Mouse (Mus musculus) adrenal gland, postnatal 14 days (tissue): Measurements from ENCODE around the gene Rps11. TPM values are rescaled to one million over a fixed set of nuclear protein-coding genes. Genes with fewer than 3 reads are reported as not detected.
A peak's percentile ranks its signal among the peaks of the same experiment; 100 is the strongest.
"Not testable (repeated sequence)": the region's sequence is repeated elsewhere in the genome, so short reads cannot be mapped to it uniquely, and the experiment has no call there.

ENCODE experiments used
- DNase-seq: peaks from one replicate; pipeline ENCODE4 v3.0.0; 2021; ENCODE audit warnings: mixed read lengths
- long read RNA-seq, 2 experiments: library from polyadenylated mRNA; stranded (forward); transcript quantifications; one replicate each; pipeline ENCODE4 v2.0.0; 2021
- total RNA-seq: library from RNA; stranded (reverse); gene quantifications from 2 replicates; pipeline ENCODE4 v1.2.3, GENCODE M21; 2021

The Rps11 gene
- 1,189 and 1,386 TPM in 2 replicates for total RNA-seq
- long read RNA-seq, experiment 1, transcript Rps11-201 (5 exons, 661 nt), result major isoform, 513 of 527 reads
- long read RNA-seq, experiment 1, partial matches to known transcripts, result 11 of 527 reads
- long read RNA-seq, experiment 1, other reads (novel, unspliced or antisense), result 3 of 527 reads
- long read RNA-seq, experiment 2, transcript Rps11-201 (5 exons, 661 nt), result major isoform, 471 of 497 reads
- long read RNA-seq, experiment 2, partial matches to known transcripts, result 17 of 497 reads
- long read RNA-seq, experiment 2, other reads (novel, unspliced or antisense), result 6 of 497 reads

DNA sequence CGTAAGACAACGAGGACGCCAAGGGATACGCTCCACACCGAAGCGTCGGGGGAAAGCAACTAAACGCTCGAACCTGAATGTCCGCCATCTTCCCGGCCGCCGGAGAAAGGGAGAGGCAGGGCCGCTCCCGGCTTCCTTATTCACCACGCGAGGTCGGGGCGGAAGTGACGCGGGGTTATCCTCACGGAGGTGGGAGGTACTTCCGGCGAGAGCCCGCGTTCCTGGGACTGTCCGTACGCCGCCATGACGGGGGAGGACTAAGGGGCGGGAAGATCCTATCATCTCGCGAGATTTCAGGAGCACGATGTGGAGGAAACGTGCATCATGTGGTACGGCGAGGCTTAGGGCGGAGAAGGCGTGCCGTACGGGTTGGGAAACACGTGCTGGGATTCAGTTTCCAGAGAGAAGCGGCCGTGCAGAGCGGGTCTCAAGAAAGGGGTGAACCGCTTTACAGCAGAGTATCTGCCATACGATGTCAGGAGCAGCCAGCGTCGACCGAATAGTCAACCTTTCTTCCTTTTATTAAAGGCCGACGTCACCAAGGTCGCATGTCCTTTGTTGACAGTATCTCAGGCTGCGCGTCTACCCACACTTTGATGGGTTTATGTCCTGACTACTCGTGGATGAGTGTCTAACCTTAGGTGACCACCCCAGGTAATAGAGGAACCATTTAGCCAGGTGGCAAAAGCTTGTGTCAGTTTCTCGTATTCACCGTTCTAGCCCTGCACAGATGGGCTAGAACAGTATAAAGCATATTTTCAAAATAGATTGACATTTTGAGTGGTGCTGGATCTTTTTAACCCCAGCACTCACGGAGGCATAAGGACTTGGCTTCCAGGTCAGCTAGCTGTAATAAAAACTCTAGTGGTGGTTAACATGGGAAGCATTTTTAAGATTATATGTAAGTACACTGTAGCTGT is at the start of gene Rps11:
TSS of gene Rps11 (minus strand) at position 216 of the 920 bp plus-strand sequence.
- peak; percentile 99 for DNase-seq

DNA sequence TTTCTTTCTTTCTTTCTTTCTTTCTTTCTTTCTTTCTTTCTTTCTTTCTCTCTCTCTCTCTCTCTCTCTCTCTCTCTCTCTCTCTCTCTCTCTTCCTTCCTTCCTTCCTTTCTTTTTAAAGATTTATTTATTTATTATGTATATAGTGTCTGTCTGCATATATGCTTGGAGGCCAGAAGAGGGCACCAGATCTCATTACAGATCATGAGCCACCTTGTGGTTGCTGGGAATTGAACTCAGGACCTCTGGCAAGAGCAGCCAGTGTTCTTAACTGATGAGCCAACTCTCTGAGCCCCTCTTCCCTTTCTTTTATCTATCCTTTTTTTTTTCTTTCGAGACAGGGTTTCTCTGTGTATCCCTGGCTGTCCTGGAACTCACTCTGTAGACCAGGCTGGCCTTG is 49.5 kb upstream of the Rps11 start:
- not testable (repeated sequence) for DNase-seq

DNA sequence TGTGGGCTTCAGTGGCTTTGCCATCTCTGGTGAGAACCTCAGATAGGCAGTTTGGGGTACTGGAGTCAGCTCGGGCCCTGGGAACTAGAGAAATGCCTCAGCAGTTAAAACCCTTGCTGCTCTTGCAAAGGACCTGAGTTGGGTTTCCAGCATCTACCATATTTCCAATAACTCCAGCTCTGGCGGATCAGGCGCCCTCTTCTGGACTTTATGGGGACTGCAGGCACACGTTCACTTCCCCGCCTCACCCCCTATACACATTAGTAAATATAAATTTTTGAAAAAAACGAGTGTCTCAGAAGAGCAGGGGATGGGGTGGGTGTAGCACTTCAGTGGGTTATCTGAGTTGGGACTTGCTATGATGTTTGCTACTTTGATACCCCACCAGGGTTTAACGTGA is 48.7 kb upstream of the Rps11 start:
- peak; percentile 38 for DNase-seq

DNA sequence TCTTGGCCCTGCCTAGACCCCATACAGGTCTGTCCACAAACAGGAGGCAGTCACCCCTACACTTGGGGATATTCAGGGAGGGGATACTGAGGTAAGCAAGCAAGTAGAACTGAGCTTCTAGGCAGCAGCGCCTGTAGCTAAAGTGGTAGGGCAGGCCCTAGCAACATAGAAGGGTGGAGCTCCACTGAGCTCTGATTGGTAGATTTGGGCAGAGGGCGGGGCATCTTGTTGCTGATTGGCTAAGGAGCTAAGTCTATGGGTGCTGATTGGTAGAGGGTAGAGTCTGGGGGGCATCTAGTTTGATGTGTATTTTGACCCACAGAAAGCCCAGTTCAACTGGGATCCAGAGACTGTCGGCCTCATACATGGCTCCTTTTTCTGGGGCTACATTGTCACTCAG is 45.3 kb upstream of the Rps11 start:
- no peak for DNase-seq

- DNase-seq, result no peak
Observed at GRCm38 (mm10) chr7:45168656-45169055, 44.4 kb upstream of the Rps11 start.

GRCm38 (mm10) chr7:45167761-45168445 is 43.7 kb upstream of the Rps11 start:
- DNase-seq, result no peak

DNA sequence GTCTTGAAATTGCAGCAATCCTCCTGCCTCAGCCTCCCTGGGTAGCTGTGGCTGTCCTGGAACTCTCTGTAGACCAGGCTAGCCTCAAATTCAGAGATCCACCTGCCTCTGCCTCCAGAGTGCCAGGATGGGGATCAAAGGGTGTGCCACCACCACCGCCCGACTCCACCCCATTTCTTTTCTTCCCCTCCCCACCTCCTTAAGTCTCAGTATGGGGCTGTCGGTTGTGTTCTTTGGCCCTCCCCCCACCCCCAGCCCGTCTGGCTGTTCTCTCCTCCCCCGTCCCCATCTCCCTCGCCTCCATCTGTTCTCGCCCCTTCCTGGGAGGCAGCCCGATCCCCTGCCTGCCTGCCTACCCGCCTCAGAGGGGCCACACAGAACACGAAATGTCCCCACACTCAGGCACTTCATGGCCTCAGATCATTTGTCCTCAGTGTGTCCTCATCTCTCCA is 42.7 kb upstream of the Rps11 start:
- no peak for DNase-seq

- DNase-seq, result no peak
Observed at GRCm38 (mm10) chr7:45165701-45166100, 41.5 kb upstream of the Rps11 start.

GRCm38 (mm10) chr7:45164833-45165232 is 40.6 kb upstream of the Rps11 start:
- no peak for DNase-seq

DNA sequence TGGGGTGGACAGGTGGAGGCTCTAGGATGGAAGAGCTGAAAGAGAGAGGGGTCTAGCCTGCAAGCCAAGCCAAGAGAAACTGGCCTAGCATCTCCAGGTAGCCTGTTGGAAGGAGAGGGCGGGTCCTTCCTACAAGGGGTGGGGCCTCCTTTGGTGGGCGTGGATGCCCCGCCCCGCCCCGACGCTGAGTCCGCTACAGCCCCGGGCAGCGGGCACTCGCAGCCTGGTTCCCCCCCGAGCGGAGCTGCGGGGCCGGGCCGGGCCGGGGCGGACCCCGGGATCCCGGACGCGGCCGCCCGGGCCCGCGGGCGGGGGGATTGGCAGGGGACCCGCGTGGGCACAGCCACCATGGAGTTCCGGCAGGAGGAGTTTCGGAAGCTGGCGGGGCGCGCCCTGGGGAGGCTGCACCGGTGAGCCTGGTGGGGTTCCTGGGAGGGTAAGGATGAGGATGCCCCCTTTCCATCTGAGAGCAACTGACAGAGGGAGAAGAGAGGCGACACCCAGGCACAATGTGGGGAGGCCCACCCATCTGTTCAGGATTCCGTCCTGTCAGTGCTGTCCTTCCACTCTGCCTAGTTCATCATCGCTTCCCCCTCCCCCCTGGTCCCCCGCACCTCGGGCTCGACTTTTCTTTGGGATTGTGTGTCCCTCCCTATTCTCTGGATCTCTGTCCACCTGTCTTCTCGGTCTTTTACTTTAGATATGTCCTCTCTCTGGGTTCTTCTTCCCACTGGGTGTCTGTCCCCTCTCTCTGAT is 39.7 kb upstream of the Rps11 start, which contains the start of gene Slc17a7:
TSS of gene Slc17a7 (plus strand) at position 215 of the 756 bp plus-strand sequence.
- peak; percentile 57 for DNase-seq

- no peak for DNase-seq
Observed at GRCm38 (mm10) chr7:45162996-45163615, 38.9 kb upstream of the Rps11 start.

DNA sequence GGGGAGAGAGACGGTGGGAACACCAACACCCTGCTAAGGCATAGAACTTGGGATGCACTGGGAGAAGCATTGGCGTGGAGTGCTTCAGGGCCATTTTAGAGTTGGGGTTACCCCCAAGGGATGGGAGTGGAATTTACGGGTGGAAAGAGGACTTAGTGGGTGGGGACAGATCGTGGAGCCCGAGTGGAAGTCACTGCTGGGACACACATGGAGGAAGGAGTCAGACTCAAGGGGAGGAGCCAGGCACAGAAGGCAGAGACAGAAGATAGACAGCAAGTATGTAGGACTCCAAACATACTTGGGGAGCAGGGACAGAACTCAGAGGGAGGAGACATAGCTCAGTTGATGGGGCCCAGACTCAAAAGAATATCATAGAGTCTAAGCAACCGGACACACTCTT is 38.3 kb upstream of the Rps11 start:
- no peak for DNase-seq

DNA sequence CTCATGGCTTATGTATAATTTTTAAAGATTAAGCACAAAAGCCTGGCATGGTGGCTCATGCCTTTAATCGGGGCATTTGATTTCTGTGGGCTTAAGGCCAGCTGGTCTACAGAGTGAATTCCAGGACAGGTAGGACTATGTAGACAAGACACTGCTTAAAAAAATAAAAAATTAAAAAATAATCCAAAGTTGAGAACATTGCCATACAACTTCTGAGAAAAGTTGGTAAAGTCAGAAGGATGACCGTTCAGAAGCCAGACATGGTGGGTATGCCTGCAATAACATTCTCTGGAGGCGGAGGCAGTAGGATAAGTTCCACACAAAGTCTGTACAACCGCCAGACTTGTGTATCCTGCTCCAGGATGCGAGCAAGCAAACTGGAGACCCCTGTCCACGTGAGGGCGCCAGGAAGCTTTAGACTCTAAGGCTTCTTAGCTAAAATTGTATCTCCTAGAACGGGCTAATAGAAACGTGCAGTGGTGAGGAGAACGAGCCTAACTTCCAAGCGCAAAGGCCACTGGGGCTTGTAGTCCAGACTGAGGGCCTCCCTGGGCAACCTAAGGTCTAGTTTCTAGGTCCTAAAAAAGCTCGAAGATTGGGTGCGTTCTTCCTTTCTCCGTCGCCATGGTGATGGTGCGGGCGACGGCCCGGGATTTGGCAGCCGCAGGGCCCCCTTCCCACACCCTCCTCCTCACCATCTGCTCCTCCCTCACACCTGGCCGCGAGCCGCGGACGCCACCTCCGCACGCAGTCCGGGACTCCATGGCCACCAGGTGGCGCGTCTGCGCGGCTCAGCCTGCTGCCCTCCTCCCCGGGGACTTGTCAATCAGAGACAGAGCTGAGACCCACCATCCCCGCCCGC is 37.6 kb upstream of the Rps11 start:
- peak; percentile 90 for DNase-seq

- no peak for DNase-seq
Observed at GRCm38 (mm10) chr7:45160866-45161265, 36.6 kb upstream of the Rps11 start.

DNA sequence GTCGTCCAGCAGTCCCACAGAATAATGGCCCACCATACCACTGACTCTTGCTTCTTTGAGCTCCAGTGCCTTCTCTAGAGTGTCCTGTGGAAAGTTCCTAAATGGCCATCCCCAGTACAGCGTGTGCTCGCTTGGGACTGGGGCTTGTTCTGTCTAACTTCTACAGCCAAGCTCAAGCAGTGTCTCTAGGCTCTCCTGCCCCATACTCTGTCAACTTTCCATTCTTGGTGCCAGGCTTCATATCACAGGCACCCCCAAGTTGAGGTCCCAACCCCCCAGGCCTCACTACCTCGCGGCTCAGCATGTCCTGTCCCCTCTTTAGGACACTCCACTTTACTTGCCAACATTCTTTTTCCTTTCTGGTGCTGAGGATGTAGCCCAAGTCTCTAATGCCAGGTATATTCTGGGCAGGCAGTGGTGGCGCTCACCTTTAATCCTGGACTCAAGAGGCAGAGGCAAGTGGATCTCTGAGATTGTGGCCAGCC is 36.1 kb upstream of the Rps11 start:
- no peak for DNase-seq

DNA sequence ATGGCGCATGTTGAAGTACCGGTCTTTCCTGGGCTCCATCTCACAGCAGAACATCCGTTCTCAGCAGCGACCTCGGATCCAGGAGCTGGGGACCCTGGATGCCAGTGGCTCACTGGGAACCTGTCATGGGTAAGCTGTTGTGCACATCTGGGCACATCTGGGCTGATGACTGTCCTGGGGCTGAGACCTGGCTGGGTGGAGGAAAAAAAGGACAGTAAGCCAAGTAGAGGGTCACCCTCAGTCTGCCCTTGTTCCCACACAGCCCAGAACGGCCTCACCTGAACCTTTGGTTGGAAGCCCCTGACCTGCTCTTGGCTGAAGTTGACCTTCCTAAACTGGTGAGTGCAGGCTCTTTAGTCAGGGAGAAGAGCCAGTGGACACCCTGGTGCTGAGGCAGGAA is 34.8 kb upstream of the Rps11 start:
- DNase-seq, result no peak

- DNase-seq, result peak; percentile 3
Observed at GRCm38 (mm10) chr7:45157459-45157858, 33.2 kb upstream of the Rps11 start.

DNA sequence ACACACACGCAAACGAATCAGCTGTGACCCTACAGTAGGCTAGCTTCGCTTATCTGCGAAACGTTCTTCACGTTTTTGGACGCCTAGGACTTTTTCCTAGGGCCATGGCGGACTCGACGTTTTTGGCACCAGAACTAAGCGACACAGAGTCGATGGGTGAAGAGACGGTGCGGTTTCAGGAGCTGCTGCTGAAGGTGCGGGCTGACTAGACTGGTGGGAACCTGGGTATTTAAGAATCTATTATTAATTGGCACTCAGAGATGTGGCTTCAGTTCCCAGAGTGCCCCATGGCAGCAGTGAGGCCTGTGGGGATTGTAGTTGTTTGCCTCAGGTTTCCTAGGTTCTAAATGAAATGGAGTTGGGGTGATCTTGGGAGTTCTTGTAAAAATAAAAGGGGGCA is 32.0 kb upstream of the Rps11 start:
- peak; percentile 3 for DNase-seq

GRCm38 (mm10) chr7:45155590-45155989 is 31.4 kb upstream of the Rps11 start:
- DNase-seq, result peak; percentile 9

DNA sequence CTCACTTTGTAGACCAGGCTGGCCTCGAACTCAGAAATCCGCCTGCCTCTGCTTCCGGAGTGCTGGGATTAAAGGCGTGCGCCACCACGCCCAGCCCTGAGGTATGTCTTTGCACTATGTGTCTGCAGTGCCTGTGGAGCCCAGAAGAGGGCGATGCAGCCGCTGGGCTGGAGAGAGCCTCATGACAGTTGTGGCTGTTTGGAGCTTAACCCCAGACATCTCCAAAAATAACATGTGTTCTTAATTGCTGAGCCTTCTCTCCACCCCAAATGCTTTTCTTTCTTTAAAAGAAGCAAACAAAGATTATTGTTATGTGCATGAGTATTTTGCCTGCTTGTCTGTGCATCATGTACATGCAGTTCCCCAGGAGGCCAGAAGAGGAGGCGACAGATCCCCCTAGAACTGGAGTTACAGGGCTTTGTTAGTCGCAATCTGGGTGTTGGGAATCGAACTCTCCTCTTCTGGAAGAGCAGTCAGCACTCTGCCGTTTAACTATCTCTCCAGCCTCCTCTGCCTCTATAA is 30.8 kb upstream of the Rps11 start:
- peak; percentile 82 for DNase-seq
